Mouse (Mus musculus) heart, postnatal 25 days (tissue): Measurements from ENCODE around the gene Selenop. TPM values are rescaled to one million over a fixed set of nuclear protein-coding genes. Genes with fewer than 3 reads are reported as not detected.

Source experiments
- total RNA-seq, 2 experiments: library from RNA; stranded (reverse); gene quantifications; 2 replicates each; pipeline ENCODE4 v1.2.3; 2021

The Selenop gene
- total RNA-seq, 2 experiments from 2014 or later: 344 to 347 TPM

Other genes starting within 250 kb of the Selenop start
- under 1 TPM in 1 of 2 experiments, not detected in 1; 0.28 TPM for gene Ccdc152, start 35.0 kb downstream of the Selenop start, total RNA-seq